Comparison of ENCODE assay signal across 12 mouse cellular contexts in genomic region chr17:48936445-48937141, GRCm38 (mm10). TPM values are rescaled to one million over a fixed set of nuclear protein-coding genes. Genes with fewer than 3 reads are reported as not detected.
DNase-seq lines count a peak whose midpoint lies in the region; ATAC-seq and TF ChIP-seq lines count a peak whose summit lies in the region.
"Had no signal": no experiment of that assay in that cellular context is flagged by ENCODE, and none has a peak within 500 bp of the region (broad histone marks: within the 10 kb centered on the region; RNA-seq: fewer than 3 reads in every experiment).

No protein-coding gene starts in this region.

- peak; percentile 16; the same call in 1 of the 2 replicates for TF ChIP-seq CTCF in heart, adult 2 months (IDR thresholded peaks at IDR 0.05)

- no peak for TF ChIP-seq EP300 in heart, adult 2 months (IDR thresholded peaks at IDR 0.05; ENCODE audit: insufficient read depth, low read depth, low read length)

- H3K79me2 ChIP-seq in heart, adult 2 months (replicated peaks; ENCODE audit: control insufficient read depth, insufficient read depth, low read length): no peaks in the 10 kb centered on the region

- no peak for DNase-seq in heart, adult 2 months
- no peak for DNase-seq in heart, postnatal 25 days (ENCODE audit: low spot score)
- peak; percentile 41 to 60 for DNase-seq in left cerebral cortex, postnatal 25 days (ENCODE audit: low spot score in 2 of 2)
- DNase-seq in left cerebral cortex, adult 8-10 months (ENCODE audit: low spot score in 2 of 2): no peak
- DNase-seq in ES-CJ7 (ENCODE audit: low read depth, low spot score): peak; percentile 79
- peak; percentile 39 for DNase-seq in embryonic facial prominence, embryonic 14.5 days (ENCODE audit: low spot score)
- no peak for DNase-seq in gastrocnemius, postnatal 10 days
- DNase-seq: liver, embryonic 13.5 days had no signal

- H3K27me3 ChIP-seq in heart, adult 2 months (ENCODE audit: control insufficient read depth, insufficient read depth, low read length): peaks cover 6% of the 10 kb centered on the region
- peaks cover 18% of the 10 kb centered on the region for H3K27me3 ChIP-seq in embryonic facial prominence, embryonic 14.5 days (replicated peaks; ENCODE audit: control insufficient read depth, insufficient read depth, low read length)

- H3K27ac ChIP-seq in heart, adult 2 months: no peak overlapping the region
- no peak overlapping the region for H3K27ac ChIP-seq in embryonic facial prominence, embryonic 14.5 days (replicated peaks; ENCODE audit: low read depth, low read length)
- H3K27ac ChIP-seq: embryonic facial prominence, embryonic 12.5 days; liver, embryonic 13.5 days; midbrain, embryonic 13.5 days; stomach, embryonic 15.5 days had no signal

- no peak for TF ChIP-seq POLR2A in heart, adult 2 months (IDR thresholded peaks at IDR 0.05; ENCODE audit: insufficient read depth, low read depth, low read length)

- H3K4me1 ChIP-seq in heart, adult 2 months (ENCODE audit: control insufficient read depth, insufficient read depth, low read length): no peaks in the 10 kb centered on the region
- no peaks in the 10 kb centered on the region for H3K4me1 ChIP-seq in embryonic facial prominence, embryonic 14.5 days (ENCODE audit: control insufficient read depth, insufficient read depth, low read length)
- H3K4me1 ChIP-seq: liver, embryonic 13.5 days had no signal

- WGBS in heart, adult 2 months: 51% methylated on average over 5 of the region's 5 CpGs
- 55% methylated on average over 5 of the region's 5 CpGs for WGBS in embryonic facial prominence, embryonic 14.5 days

- intact Hi-C loops in heart, adult 2 months (cut with DNase I): no loop called here
- intact Hi-C loops in heart, postnatal 25 days (cut with DNase I): no loop called here
- intact Hi-C loops in left cerebral cortex, postnatal 25 days (cut with DNase I): loop anchor here (10.0 kb wide), 1 partner anchor 958 kb away; no protein-coding TSS in a partner anchor

- no peak overlapping the region for H3K9ac ChIP-seq in heart, adult 2 months (ENCODE audit: low read depth, low read length)
- no peak overlapping the region for H3K9ac ChIP-seq in embryonic facial prominence, embryonic 14.5 days (ENCODE audit: low read depth, low read length)
- H3K9ac ChIP-seq: embryonic facial prominence, embryonic 12.5 days; liver, embryonic 13.5 days; midbrain, embryonic 13.5 days; stomach, embryonic 15.5 days had no signal

- H3K4me2 ChIP-seq in embryonic facial prominence, embryonic 14.5 days (ENCODE audit: low read depth, low read length): no peak overlapping the region
- H3K4me2 ChIP-seq: embryonic facial prominence, embryonic 12.5 days; liver, embryonic 13.5 days; midbrain, embryonic 13.5 days; stomach, embryonic 15.5 days had no signal

- H3K4me3 ChIP-seq in heart, adult 2 months: no peak overlapping the region
- H3K4me3 ChIP-seq in embryonic facial prominence, embryonic 14.5 days (ENCODE audit: low read depth, low read length): no peak overlapping the region
- H3K4me3 ChIP-seq: embryonic facial prominence, embryonic 12.5 days; liver, embryonic 13.5 days; midbrain, embryonic 13.5 days; stomach, embryonic 15.5 days had no signal

- no peaks in the 10 kb centered on the region for H3K9me3 ChIP-seq in embryonic facial prominence, embryonic 14.5 days (ENCODE audit: control insufficient read depth, low read length)
- H3K9me3 ChIP-seq: embryonic facial prominence, embryonic 12.5 days; liver, embryonic 13.5 days; midbrain, embryonic 13.5 days; stomach, embryonic 15.5 days had no signal

- no peak for ATAC-seq in embryonic facial prominence, embryonic 14.5 days (ENCODE audit: low read depth)
- no peak for ATAC-seq in erythroblast, adult 5-6 weeks (replicated peaks; ENCODE audit: low FRiP score, poor library complexity, severe bottlenecking)
- ATAC-seq: midbrain, embryonic 13.5 days had no signal

- H3K36me3 ChIP-seq in heart, adult 2 months (ENCODE audit: control insufficient read depth, insufficient read depth, low read length): no peaks in the 10 kb centered on the region
- H3K36me3 ChIP-seq in embryonic facial prominence, embryonic 14.5 days (ENCODE audit: control insufficient read depth, insufficient read depth, low read length): no peaks in the 10 kb centered on the region
- H3K36me3 ChIP-seq: embryonic facial prominence, embryonic 12.5 days; liver, embryonic 13.5 days; midbrain, embryonic 13.5 days; stomach, embryonic 15.5 days had no signal

RNA-seq across cellular contexts. Expression of gene Lrfn2, which starts 4.4 kb away (rescaled TPM):
- total RNA-seq in heart, adult 2 months (2021): under 1 TPM; 0.31 to 0.39 TPM
- polyA plus RNA-seq in heart, adult 2 months (2012; rRNA removed): 0.18 and 0.41 TPM in 2 replicates
- under 1 TPM; 0.48 to 0.70 TPM for total RNA-seq in heart, postnatal 25 days (2021)
- total RNA-seq in left cerebral cortex, postnatal 25 days (2021): 10 to 100 TPM; 36.0 to 40.9 TPM
- total RNA-seq in left cerebral cortex, adult 8-10 months (2022): 10 to 100 TPM; 24.9 to 32.1 (median 27.7) TPM
- 0.79 and 1.2 TPM in 2 replicates for polyA plus RNA-seq in embryonic facial prominence, embryonic 14.5 days (2014; fragmentation: Nextera tagmentation; extraction: Ambion mirVana)
- total RNA-seq in gastrocnemius, postnatal 10 days (2021): under 1 TPM; 0.38 to 0.43 TPM
- not detected in 2 replicates for total RNA-seq in erythroblast, adult 5-6 weeks (2015; ENCODE audit: low replicate concordance)
- not detected in 2 replicates for total RNA-seq in erythroblast, adult 5-6 weeks (2017; ENCODE audit: low replicate concordance)

Comparison
In these comparisons a context has a peak if more than half of its experiments do, and no peak if none do; other contexts are left out.
1. DNase-seq: peak in left cerebral cortex, postnatal 25 days (2 of 2), ES-CJ7 (single experiment) and embryonic facial prominence, embryonic 14.5 days (single experiment); none in heart, adult 2 months (0 of 2), heart, postnatal 25 days (single experiment), left cerebral cortex, adult 8-10 months (0 of 2) and gastrocnemius, postnatal 10 days (single experiment).
2. RNA of gene Lrfn2, which starts 4.4 kb away (total RNA-seq): 36.0 to 40.9 TPM in left cerebral cortex, postnatal 25 days and 24.9 to 32.1 TPM in left cerebral cortex, adult 8-10 months; 0.48 to 0.70 TPM in heart, postnatal 25 days, 0.38 to 0.43 TPM in gastrocnemius, postnatal 10 days, 0.31 to 0.39 TPM in heart, adult 2 months and not detected in erythroblast, adult 5-6 weeks; every median in the first group is over 10 times any median in the second.